Mouse (Mus musculus) adrenal gland, adult (tissue): ENCODE measurements at regions not wholly inside any gene's neighbourhood (a gene's known extent, or its start where the extent isn't known, plus 50 kb on each side); places are given as distances from the start of the nearest gene placed in this dataset.

Experiments
- DNase-seq, 2 experiments: peaks; one replicate each; pipeline ENCODE4 v3.0.0; 2022 to 2023; ENCODE audit warnings: low spot score in 1 of 2; ENCODE audit not compliant: inconsistent age in 2 of 2

- peak in 1 of 2 experiments; percentile 18 for DNase-seq
These were observed 1861.1 kb upstream of the Cntnap5a start for GRCm38 (mm10) chr1:113823493-113823892.

GRCm38 (mm10) chr1:113852481-113852880 is 1832.1 kb upstream of the Cntnap5a start:
- DNase-seq = no peak
